Mouse (Mus musculus) mature B cell (primary cell): ENCODE data around the gene Man1c1.

Experiments used
- in situ Hi-C: fragments of 300-500 bp; cut with MboI; formaldehyde crosslinking; loops from 2 replicates; pipeline ENCODE4 v1.14.3; 2019

Man1c1 gene

DNA sequence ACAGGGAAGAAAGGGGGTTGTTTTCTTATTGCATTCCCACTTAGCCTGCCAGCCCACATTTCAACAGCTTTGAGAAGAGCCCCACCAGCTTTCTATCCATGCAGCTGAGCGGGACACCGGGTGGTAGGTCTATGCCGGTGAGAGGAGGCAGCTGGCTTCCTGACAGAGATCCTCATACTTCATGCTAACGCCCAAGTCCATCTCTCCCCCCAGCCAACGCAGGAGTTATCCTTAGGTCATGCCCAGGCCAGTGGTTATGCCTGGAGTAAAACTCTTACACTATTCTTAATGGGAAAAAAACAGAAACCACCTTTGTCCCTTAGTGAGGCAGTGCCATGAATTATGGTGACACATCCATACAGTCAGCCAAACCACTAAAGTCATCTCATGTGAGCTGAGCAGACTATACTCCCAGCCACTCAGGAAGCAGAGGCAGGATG, 66.0 kb downstream of the Man1c1 start:
- in situ Hi-C loops = no loop called here

DNA sequence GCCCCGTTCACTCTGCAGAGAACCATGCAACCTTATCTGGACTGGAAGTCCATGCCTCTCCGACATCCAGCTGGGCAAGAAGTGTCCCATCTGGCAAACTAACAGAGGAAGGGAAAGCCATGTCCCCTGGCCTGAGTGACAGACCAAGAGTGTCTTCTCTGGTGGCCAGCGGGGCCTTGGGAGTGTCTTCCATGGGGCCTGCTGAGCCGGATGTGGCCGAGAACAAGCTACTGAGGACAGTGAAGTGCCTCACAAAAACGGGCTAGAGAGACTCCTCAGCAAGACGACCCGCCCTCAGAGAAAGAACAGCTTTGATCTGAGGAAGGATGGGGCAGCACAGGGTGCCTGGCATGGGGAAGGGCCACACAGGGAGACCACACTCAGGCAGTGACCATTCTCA, 67.7 kb downstream of the Man1c1 start:
- in situ Hi-C loops = no loop called here

DNA sequence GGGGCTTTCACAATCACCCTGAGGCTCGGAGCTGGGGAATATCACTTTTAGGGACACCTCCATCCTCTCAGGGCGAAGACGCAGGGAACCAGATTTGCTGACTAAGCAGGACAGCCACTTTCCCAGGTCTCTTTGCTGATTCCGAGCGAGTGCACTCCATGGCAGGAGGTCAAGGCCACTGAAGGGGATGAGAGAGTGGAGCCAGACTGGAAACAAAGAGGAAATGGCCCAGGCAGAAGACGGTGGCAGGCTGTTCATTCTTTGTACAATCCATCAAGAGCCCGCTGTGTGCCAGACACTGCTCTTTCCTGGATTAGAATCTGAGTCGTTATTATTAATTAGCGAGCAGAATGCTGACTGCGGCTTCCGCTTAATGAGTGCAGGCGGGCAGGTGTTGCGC, 70.1 kb downstream of the Man1c1 start:
- in situ Hi-C loops = no loop called here

DNA sequence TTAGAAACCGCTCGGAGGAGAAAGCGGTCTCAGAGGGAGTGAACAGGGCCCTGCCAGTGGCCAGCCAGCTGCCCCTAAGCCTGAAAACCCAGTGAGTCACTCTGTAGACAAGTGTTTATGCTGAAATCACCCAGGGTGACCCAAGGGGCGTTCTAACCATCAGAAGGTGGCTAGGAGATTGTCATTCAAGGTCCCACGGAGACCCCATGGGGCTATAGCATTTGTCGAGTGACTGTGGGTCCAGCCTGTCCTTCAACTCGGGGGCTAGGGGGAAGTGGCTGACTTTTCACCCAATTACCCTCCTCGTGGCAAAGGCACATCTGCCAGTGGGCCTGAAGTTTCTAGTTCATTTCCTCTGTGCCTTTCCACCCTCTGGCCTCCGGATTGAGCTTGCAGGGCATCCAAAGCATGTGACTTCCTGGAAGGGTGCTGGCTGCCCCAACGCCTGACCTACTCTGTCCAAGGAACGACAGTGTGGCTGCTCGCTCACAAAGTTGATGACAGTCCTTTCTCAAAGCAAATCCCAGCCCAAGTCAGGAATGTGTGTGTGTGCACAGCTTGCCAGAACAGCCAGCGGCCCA, 71.9 kb downstream of the Man1c1 start:
- in situ Hi-C loops = no loop called here

DNA sequence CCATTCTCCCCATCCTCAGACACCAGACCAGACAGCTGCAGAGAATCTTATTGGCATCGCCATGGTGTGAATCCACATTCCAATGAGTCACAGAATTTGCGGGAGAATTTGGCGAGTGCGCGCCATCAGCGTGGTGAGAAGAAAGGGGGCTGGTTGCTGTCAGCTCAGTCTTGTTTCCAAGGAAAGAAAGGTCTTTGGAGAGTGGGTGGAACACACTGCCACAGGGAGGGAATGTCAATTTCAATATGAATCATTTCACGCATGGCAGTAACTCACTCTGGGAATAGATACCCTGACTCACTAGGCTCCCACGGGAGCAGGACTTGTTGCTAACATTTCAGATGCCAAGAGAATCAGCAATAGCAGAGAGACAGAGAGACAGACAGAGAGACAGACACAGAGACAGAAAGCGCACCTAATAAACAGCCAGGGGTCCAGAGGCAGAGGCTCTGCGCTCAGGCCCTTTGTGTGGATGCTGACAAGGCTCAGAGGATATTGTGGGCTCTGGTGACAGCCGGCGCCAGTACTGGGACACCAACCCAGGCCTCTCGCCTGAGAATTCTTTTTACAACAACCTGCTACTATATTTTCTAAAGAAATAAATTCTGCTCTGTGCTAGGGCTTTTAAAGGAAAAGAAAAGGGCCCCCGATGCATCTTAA, 72.5 kb downstream of the Man1c1 start:
- in situ Hi-C loops = no loop called here

DNA sequence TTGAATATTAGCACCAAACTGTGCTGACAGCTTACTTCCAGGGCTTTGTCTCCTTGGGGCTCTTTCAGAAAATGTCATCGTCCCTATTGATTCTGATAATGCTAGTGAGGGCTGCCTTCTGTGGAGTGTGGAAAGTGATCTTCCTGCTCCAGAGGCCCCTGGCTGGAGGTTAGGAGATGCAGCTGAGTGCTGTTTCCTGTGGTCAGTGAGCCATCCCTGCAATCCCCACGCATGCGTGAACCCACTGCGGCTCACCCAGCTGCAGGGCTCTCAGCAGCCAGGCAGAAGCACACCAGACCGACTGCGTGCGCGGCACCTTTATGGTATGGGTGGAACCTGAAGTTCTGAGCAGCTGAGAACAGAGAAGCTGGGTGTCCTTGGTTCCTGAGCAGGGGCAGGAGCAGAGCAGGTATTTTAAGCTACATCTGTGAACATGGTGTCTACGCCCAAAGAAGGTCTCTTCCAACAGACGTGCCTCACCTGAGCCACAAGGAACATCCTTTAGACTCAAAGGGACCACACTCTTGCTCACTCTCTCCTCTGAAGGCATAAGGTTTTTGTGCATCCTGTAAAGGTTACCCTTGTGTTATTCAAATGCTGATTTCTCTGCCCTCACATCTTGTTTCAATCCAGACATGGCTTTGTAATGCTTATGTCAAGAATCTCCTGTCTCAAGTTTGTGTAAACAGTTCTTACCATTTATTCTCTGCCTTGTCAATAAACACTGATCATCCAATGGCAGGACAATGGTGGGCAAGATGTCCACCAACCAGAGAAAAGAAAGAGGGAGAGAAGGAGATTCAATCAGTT, 75.3 kb downstream of the Man1c1 start:
- in situ Hi-C loops = no loop called here

DNA sequence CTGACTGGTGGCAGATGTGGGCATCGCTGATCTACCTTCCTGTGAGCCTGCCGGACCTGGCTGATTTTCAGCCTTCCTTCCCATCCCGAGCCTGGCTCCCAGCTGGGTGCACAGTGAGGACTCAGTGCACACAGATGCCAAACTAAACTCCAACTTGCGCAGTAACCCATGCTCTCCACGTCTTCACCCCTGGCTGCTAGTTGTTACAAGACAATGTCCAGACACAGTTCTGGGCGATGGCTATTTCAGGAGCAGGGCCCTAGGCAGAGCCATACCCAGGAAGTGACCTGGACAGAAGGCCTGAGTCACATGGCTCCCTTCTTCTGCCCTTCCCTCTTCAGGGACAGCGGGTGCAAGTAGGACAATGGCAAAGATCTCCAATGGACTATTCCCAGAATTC, 76.0 kb downstream of the Man1c1 start:
- in situ Hi-C loops = no loop called here

DNA sequence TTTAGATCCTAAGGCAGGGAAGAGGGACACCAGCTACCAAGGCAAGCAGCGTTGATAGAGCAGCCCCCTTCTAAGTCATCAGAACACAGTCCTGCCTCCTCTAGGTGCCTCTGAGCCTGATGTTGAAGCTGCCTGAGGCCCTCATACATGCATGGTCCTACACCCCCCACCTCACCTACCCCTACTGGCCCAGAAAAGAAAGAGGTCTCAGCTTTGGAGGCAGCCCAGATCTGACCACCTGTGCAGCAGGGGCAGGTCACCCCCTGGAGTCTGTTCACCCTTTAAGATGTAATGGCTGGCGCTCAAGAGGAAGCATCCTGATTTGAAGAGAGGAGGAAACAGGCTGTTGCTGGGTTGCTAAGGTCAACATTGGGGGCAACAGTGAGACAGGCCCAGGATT, 77.2 kb downstream of the Man1c1 start:
- in situ Hi-C loops = no loop called here

DNA sequence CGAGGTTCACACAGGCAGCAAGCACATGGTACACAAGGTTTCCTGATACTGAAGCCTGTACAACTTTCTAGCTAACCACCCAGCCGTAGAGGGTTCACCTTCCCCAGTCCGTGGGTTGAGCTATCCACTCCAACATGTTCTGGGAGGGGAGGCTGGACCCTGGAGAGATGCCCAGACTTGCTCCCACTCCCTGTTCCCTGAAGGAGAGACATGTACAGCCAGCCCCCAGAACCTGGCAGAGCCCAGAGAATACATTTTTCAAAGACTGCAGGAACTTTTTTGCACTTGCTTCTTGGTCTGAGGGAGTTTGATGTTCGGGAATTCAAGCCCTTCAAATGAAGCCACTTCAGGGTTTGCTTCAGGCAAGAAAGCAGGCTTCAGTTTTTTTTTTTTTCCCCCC, 77.7 kb downstream of the Man1c1 start:
- in situ Hi-C loops = no loop called here

DNA sequence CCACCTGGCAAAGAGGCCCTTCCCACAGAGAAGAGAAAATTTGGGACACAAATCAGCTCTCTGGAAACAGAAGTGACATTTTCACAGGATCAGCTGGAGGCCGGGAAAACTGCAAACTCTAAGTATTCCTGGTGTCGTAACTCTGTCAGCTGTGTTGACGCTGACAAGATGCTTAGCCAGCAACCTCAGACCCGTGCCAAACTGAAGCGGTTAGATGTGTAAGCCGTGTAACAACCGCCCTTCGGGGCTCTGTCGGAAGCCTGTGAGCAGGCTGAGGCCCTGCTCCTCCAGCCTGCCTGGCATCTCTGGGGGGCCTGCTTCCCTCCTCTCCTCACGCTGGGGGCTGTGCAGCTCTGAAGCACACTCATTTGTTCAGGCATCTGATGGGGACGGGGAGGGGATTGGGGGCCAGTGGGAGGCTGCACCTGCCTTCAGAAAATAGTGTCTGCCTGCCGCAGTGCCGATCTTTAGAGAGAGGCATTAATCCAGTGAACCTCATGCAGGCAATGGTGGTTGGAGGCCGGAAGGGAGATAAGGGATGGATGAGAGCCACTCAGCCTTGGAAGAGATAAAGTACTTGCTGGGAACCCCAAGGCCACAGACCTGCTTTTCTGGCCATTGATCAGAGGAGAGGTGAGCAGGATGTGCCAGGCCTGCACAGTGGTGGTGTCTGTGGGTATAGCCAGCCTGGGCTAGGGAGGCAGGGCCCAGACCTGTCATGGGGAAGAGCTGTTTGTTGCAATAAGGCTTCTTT, 79.8 kb downstream of the Man1c1 start:
- in situ Hi-C loops = no loop called here

DNA sequence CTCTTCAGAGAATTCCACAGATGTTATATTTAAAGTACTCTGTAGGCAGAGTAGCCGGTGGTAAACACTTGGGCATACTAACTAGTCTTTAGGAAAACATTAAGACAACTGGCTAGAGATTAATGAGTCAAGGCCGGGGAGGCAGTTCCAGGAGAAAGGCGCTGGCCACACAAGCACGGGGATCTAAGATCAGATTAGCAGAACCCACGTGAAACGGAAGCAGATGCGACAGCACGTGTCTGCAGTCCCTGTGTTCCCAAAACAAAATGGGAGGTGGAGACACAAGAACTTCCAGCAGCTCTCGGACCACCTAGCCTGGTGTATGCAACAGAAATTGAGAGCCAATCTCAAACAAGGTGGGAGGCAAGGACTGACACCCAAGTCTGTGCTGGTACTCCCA, 82.4 kb downstream of the Man1c1 start:
- in situ Hi-C loops = no loop called here

DNA sequence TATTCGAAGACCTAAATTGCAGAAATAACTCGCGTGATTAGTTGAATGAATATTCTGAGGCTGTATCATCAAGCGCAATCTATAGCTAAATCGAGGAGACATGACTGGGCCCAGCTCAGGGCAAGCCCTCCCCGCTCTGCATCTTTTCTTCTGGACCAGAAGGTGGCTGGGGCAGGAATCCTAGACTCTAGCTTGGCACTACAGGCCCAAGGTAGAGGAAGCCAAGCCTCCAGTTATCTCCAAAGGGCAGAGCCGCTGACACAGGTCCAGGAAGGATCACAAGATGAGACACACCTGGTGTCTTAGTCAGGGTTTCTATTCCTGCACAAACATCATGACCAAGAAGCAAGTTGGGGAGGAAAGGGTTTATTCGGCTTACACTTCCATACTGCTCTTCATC, 83.8 kb downstream of the Man1c1 start:
- in situ Hi-C loops = no loop called here

DNA sequence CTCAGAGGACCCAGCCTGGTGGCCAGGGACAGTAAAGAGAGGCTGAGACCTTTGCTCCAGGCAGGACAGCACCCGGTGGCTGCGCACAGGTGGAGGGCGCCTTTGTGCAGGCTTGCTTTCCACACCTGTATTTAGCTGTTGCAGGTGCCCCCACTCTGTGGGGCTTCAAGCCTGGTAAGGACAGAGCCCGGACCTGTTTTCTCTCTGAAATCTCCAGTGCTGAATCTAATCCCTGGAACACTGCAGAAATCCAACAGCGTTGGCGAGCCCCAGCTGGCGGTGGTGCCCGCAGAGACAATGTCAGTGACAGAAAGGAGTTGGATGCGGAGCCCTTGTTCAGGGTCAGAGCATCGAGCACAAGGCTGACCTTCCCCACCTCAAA, 84.6 kb downstream of the Man1c1 start:
- in situ Hi-C loops = no loop called here

DNA sequence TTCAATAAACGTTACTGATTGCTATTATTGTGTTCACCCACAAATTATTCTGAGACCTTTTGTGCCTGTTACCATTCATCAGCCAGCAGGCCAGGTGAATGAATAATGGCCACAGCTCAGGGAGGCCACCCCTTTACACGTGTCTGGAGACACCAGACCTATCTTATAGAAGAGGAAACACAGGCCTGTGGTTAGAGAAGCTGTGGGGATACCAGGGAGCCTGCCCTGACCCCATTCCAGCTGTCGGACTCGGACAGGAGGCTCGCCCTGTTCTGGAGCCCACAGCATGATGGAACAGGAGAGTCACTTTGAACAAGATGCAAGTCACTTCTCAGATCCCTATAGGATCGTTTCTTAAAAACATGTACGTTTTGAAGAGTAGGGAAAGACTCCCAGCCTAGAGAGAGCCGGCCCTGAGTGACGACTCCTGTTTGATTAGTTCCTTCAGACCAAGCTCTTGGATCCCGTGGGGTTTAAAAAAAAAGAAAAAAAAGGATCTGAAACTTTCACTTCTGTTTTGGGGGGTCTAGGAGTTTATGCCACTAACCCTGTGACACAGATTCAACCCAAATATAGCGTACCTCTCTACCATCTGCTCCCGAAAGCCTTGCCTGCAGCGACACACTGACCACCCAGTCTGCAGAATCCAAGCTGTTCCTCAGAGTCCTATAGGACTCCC, 85.1 kb downstream of the Man1c1 start:
- in situ Hi-C loops = no loop called here

DNA sequence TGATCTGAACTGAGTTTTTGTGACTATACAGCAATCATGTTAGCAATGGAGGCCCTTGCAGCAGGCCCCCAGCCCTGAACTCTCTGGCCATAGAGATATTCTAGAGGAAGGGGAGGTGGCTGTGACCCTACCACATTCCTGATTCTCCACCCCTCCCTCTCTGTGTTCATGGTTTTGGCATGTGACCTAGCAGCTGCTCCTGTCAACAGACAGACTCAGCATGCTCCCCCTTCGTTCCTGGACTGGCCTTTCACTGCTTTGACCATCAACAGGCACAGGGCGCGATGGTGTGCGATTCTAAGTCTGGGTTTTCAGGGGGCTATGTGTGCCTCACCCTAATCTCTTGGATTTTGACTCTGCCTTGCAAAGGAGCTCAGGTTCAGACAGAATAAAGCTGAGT, 86.3 kb downstream of the Man1c1 start:
- in situ Hi-C loops = no loop called here

DNA sequence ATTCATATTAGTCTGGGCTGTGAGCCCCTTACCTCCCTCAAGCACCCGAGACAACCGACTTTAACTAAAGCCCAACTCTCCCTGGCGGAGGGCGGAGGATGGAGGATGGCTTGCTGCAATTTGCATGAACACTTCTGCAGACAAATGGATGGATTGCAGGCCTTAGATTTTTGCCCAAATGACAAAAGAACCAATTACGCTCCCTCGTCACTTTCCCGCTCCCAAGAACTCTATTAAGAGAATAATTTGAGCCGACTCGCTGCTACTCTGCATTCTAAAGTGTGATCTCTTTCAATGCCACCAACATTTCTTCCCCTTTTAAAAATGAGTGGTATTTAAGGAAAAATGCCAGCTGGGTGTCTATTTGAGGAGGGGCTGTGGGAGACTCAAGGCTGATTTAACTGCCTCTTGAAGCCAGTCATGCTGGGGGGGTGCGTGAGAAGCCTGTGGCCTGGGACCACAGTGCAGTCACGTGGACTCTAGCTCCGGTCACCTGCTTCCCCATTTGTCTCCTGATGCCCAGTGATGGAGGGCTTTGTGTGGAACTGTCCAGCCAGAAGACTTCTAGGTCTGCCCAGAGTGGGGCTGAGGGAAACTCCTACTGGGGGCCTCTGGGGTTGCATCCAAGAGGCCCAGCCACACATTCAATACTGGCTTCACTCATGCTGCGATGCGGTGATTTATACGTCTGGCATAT, 88.0 kb downstream of the Man1c1 start:
- in situ Hi-C loops = no loop called here

DNA sequence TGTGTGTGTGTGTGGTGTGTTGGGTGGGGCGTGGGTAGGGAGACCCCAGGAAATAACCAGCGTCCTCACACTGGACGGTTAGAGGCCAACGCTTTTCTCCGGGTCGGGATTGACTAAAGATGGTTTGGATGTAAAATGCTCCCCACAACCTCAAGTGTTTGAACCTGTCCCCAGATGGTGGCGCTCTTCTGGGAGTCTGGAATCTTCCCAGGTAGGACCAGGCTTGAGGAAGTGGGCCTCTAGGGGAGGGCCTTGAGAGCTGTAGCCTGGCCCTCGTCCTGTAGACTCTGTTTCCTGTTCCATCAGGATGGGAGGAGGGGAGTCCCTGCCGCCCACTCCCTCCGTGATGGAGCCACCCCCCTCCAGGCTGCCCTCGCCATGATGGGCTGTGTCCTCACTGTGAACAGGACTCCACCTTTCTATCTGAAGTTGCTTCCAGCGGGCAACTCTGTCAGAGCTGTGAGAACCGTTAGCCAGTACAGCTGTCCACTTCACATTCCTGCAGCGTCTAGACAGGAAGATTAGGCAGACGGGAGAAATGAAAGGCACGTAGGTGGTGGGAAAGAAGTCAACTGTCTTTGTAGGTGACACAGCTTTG, 91.9 kb downstream of the Man1c1 start:
- in situ Hi-C loops = no loop called here

DNA sequence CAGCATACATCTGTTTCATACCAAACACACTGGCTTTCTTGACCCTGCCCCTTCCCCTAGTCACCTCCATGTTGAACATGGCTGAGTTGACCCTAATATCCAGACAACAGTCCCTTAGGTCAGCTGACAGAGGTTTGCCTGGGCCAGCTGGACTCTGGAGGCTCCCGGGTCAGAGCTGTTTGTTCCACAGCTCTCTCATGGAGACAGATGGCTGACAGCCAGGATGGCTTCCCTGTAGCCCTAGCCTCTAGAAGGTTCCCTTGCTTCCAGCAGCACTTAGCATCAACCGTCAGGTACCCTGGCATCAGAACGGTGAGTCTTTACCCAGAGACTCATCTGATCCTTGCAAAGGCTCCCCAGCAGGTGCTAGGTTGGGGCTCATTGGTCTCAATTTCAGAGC, 93.5 kb downstream of the Man1c1 start:
- in situ Hi-C loops = no loop called here

DNA sequence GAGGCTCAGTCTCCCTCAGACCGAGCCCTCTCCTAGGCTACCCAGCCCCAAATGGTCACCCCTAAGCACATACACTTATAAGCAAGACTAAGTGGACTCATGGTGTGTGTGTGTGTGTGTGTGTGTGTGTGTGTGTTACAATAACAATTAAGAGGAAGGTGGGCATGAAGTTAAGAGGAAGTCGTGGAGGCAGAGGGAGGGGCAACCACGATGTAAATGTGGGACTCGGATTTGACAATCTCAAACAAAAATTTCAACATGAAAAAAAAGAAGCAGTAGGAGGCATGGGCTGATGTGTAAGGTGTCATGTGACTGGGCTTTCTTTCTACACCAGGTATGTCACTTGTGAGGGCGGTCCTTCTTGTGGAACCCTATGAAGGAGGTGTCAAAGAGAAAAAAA, 96.4 kb downstream of the Man1c1 start:
- in situ Hi-C loops = no loop called here

DNA sequence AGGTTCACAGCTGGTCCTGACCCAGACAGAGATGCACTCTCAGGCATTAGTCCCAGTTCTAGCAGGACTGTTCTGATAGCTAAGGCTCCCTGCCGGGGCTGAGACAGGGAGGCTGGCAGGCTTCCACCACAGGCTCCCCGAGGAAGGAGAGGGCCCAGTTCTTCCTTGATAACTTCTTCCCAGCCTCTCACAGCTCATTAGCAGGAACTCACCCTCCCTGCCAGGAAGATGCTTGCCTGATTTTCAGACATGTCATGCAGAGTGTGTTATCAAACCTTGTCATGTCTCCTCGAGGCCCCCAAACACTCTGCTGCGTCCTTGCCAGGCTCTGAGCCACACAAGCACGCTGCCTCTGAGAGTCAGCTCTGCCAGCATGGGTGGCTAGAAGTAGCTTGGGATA, 98.0 kb downstream of the Man1c1 start:
- in situ Hi-C loops = no loop called here

DNA sequence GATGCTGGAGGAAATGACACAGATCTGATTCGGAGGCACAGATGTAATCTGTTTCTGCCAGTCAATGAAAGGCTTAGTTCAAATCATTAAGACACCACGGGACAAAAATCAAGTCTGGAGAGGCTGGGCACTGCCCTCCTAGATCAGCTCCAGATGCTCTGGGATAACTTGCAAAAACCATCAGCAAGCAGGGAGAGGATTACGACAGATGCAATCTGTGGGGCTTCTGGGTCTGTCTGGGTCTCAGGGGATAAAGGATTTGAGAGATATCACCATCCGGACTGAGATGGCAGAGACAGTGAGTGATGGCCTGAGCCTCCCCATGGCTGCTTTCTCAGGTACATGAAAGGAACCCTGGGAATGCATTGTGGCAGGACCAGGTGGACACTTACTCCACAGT, 99.6 kb downstream of the Man1c1 start:
- in situ Hi-C loops = no loop called here
